Mouse (Mus musculus) layer of hippocampus, adult 11-12 months (tissue): Measurements from ENCODE around the gene Slc44a3.

Source experiments
- DNase-seq: peaks from one replicate; pipeline ENCODE4 v3.0.0; 2022; ENCODE audit warnings: low spot score

Slc44a3 gene

DNA sequence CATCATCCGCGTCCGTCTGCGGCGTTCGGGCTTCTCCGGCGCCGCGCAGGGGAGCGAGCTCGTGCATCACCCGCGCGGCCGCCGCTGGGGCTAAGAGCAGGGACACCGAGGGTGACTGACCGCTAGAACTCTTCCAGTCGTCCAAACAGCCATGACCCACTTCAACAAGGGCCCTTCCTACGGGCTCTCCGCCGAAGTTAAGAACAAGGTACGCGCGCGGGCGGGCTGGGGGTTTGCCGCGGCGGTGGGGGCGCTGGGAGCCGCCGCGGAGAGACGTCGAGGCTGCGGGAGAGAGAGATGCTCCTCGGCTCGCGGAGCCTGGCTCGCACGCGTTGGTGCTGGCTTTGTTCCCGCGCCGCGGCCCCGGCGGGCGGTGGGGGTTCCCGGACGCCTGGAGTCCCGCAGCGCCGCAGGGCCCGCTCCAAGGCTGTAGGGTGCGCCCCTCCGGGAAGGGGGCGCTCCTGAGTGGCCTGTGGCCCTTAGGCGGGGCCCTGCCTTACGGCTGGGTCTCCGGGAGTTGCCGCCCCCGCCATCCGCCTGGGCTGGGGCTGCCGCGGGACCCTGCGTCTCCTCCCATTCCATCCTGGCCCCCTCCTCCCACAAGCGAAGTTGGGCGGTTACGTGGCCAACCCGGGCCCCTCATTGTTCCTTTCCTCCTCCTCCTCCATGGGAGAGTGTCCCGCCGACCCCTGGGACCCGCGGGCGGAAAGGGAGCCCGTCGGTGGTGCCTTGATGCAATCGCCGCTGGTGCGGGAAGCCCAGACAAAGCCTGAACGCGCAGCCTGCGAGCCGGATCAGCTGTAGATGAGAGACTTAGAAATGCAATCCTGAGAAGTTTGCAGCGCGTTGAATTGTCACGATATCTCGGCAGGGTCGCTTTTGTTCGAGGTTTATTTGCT is 105.3 kb downstream of the Slc44a3 start:
- DNase-seq = peak; percentile 70

DNA sequence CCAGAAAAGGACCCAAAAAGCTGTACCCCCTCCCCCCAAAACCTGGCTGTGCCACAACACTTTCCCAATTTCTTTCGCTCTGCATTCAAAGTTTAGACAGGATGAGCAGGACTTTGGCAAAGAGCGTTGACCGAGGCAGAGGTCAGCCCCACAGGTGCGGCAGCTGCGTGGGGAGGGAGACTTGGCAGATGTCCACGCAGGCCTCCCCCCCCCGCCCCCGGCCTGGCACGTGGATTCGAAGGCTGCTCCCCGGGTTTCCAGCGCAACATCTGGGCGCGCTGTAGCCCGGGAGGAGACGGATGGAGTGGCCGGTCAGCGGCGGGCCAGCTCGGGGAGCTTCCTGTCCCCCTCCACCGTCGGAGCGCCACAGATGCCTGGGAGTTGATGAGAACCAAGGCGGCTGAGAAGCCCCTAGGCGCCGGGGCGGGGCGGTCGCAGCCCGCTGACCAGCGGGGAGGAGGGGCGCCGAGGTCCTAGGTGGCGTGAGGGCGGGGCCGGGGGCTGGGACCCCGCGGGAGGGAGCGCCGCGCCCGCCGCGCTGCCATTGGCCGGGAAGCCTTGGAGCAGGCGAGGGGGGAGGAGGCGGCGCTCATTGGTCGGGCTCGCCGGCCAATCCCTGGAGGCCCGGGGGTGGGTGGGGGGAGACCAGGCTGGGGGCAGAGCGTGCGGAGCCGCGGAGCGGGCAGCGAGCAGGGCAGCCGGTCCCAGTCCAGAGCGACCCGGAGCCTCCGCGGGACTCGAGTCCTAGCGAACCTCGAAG is 106.2 kb downstream of the Slc44a3 start, which contains the start of gene Cnn3:
Cnn3 (plus strand) TSS at position 637 of the 760 bp plus-strand sequence.
- peak; percentile 87 for DNase-seq

- no peak for DNase-seq
Measured at GRCm38 (mm10) chr3:121422405-121422804, 109.8 kb downstream of the Slc44a3 start.

- DNase-seq = no peak
Measured at GRCm38 (mm10) chr3:121418850-121419435, 113.3 kb downstream of the Slc44a3 start.

DNA sequence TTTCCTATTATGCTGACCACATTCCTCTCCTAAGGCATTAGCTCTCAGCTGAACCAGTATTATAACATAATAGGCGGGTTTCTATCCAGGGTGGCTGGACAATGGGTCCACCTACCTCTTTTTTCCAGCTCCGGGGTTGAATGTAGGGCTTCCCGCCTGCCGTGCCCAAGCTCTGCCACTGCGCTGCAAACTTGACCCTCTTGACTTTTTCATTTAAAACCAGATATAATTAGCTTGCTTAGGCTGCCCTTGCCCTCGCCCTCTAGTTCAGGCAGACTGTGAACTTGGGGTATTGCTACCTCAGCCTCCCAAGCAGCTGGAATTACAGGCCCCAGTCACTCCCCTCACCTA is 114.0 kb downstream of the Slc44a3 start:
- no peak for DNase-seq

GRCm38 (mm10) chr3:121417379-121418250 is 114.6 kb downstream of the Slc44a3 start:
- no peak for DNase-seq

DNA sequence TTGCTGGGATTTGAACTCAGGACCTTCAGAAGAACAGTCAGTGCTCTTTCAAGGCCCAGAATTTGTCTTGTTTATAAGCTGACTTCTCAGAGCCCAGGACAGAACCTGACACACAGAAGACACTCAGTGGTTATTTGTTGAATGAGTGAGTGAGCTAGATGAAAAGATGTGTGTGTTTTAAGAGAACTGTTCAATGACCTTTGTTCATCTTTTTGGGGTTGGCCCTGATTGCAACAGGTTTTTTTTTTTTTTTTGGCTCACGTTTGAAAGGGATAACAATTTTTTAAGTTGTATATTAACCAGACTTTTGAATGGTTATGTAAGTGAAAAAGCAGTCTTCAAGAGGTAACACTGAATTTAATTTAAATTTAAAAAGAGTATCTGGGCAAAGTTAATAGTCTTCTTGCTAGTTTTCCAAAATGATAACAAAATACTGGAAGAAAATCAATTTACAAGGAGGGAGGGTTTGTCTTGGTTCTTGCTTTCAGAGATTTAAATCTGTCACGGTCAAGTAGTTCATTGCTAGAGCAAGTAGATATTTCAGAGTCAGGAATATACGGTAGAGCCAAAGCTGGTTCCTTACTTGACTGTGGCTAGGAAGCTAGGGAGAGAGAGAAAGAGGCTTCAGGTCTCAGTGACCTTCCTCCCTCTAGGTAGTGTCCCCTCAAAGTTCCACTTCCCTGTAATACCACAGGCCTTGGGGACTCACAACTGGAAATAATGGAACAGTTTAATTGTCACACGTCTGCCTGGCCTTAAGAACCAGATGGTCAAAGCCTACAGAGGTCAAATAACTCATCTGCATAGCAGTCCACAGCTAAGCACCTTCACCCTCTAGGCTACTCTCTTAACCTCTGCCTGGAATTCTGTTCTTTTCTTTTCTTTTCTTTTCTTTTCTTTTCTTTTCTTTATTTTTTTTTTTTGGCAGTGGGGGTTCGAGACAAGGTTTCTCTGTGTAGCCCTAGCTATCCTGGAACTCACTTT is 115.7 kb downstream of the Slc44a3 start:
- DNase-seq = no peak

GRCm38 (mm10) chr3:121411450-121411849 is 120.8 kb downstream of the Slc44a3 start:
- no peak for DNase-seq
